Mouse (Mus musculus) frontal cortex, postnatal 36 days (tissue): ENCODE measurements at regions not wholly inside any gene's neighbourhood (a gene's known extent, or its start where the extent isn't known, plus 50 kb on each side); places are given as distances from the start of the nearest gene placed in this dataset.
A peak's percentile ranks its signal among the peaks of the same experiment; 100 is the strongest.

Source experiments
- DNase-seq, 2 experiments: peaks; one replicate each; pipeline ENCODE4 v3.0.0; 2022; ENCODE audit warnings: low spot score in 2 of 2

DNA sequence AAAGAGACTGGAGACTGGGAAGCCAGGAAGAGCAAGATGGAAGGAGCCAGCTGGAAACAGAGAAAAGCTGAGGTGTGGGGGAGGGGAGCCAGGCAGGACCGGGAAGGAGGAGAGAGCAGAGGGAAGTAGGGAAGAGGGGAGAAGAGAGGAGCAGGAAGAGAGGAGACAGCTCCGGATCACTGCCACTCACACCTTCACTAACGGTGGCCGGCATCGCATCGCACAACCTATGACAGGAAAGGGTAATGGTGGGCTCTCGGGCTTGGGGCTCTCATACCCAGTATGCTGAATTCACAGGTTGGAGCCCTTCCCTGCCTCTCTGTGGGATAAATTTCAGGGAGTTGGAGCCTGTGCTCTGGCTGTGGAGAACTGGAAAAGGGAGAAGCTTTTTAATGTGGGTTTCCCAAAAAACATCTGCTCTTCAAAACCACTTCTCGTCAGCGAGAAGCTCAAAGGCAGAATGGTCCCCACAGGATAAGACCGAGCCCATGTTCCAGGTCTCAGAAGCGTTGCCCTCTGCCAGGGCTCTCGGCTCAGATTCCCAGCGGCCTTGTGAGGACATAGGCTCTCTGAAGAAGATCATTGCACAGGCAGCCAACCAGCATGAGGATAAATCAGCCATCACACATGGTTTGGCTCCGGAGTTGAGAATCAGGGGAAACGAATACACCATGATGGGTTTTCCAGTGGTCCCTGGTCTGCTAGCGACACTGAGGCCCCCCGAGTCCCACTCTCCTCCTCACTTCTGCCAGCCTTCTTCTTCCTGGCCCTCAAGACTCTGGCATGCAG lies 53.8 kb upstream of the Coro2b start:
- DNase-seq, result no peak

GRCm38 (mm10) chr9:62591196-62591485 lies 54.3 kb upstream of the Coro2b start:
- DNase-seq, result no peak

- DNase-seq, result peak; percentile 39 to 44
Measured at GRCm38 (mm10) chr9:62598056-62598455, 61.2 kb upstream of the Coro2b start.

DNA sequence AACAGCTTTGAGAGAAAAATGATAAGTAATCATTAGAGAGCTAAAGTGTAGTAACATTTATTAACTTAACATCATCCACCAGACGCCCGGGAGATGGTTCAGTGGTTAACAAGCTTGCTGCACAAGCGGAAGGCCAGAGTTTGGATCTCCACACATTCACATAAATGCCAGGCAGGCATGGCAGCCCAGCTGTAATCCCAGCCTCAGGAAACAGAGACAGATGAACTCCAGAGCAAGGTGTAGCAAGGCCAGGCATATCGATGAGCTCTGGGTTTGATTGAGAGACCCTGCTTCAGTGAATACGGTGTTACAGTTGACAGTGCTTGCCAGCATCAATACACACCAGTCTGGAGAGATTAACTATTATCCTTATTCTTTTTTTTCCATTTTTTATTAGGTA lies 62.1 kb upstream of the Coro2b start:
- DNase-seq, result no peak

DNA sequence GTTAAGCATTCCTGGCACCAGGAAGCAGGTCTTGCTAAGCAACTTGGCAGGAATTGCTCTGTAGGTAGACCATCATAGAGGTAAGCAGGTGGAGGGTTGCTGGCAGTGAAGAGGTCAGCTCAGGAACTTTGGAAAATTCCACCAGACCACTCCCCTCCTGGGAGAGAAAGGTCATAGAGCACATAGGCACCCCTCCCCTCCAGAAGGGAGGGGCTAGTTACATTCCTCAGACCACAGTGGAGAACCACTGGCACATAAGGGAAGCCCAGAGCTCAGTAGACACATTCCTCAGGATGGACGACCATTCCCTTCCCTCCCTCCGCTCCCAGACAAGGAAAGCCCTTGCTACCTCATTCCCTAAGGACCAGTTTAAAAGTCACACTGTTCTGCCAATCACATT lies 67.1 kb upstream of the Itga11 start:
- no peak for DNase-seq

DNA sequence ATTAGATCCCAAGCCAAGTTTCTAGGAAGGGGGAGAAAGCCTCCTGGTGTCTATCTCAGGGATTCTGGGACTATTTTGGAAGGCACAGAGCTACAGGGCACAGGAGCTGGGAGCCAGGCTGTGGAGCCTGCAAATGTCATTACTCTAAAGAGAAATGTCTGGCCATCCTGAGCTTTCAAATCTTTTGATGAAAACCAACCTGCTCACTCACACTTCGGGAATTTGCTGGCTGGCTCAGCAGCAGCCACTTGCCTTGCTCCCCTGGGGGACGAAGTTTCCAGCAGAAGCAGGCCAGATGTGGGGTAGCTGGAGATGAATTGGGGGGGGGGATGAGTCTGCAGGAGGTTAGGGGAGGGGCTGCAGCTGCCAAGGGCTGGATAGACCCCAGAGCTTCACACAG lies 66.2 kb upstream of the Itga11 start:
- DNase-seq, result no peak

GRCm38 (mm10) chr9:62613053-62613452 lies 64.6 kb upstream of the Itga11 start:
- DNase-seq, result no peak

DNA sequence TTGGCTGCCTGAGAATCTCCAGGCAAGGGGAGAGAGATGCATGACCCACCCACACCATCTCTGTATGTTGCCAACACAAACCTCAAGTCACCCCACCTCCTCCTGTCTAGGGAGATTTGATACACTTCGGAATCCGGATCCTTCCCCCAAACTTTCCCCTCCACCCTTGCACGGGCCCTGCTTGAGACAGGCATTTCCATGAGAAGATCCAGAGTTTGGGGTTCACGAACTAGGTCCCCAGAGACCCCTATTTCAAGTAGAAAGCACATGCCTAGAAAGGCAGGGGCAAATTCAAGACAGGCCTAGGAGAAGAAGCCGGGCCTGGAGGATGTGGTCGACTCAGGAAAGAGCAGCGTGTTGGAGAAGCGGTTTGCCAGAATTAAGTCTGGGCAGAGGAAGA lies 63.8 kb upstream of the Itga11 start:
- no peak for DNase-seq

- DNase-seq, result no peak
Measured at GRCm38 (mm10) chr9:62614950-62615349, 62.7 kb upstream of the Itga11 start.

GRCm38 (mm10) chr9:62615799-62616198 lies 61.8 kb upstream of the Itga11 start:
- no peak for DNase-seq

GRCm38 (mm10) chr9:62618994-62619393 lies 58.6 kb upstream of the Itga11 start:
- no peak for DNase-seq

DNA sequence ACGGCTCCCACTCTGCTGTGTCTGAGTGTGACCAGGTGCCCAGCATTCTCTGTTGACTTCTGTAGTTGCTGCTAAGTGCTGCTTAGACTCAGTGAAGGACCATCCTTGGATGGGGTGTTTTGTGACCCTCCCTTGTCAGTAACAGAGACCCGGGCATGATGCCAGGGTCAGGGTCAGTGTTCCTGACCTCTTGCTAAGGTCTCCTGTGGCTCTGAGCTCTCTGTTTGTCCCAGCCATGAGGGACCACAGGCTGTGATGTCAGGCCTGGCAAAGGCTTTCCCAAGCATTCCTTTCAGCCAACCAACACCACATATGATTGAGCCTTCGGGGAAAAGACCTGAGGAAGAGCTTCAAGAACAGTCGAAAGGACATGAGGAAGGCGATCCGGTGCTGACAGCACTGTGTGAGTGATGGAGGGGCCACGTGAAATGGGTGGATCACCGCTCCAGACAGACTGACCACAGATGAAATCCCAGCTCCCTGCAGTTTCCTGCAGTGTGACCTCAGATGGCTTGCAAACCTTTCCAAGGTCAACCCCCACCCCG lies 56.7 kb upstream of the Itga11 start:
- DNase-seq, result no peak

- peak in 1 of 2 experiments; percentile 17 for DNase-seq
Measured at GRCm38 (mm10) chr9:62622106-62622505, 55.5 kb upstream of the Itga11 start.

DNA sequence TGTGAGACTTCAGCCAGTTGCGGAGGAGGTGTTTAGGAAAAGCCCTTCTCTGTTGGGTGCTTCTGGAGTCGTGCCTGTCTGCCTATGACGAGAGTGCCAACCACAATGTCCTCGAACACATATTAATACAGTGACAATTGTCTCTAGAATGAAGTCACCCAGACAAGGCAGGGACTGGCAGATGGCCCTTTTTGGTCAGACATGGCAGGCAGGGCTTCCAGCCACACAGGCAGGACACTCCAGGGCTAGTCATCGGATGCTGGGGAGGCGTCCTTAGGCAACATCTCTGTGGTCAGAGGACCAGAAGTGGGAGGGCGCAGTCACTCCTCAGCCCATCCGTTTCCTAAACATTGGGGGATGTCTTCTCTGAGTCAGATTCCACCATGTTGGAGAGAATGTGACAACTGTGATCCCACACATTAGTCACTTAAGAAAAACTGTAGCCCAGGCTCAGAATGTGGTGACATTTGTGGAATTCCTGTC lies 53.0 kb upstream of the Itga11 start:
- DNase-seq, result peak; percentile 50 to 55

DNA sequence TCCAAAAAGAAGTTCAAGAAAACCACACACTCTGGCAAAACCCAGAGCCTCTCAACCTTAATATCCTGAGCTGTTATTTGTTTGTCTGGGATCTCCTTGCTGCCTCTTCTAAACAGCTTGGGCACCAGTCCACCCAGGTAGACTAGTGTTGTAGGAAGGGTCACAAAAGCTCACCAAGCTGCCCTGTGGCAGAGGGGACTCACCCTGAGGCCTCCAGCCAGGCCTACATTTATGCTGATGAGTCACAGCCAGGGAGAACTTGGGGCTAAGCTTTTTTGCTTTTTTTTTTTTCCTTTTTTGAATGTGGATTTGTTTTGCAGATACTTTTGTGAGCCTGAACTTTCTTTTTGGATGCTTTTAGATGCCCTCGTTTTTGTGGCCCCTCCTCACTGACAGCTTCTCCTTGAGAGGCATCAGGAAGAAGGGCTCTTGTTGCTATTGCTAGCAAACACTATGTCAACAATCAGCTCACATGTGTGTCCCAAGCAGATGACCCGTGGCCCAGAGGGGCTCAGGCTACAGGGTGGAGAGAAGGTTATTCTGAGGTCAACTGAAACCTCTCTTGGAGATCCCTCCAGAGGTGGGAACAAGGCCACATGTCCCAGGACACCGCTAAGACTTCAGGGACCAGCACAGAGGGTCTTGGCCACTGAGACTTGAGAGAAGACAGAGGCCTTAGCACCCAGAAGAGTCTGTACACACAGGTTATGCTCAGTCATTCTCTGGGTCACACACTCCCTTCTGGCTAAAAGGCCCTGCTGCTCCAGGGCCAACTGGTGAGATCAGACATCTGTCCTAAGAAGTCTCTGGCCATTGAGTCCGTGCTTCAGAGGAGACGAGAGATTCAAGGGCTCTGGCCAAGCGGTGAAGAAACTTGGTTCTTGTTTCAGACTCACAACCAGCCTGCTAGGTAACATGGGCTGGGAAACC lies 50.3 kb upstream of the Itga11 start:
- DNase-seq, result no peak
